Mouse (Mus musculus) liver, adult 2 months (tissue): ENCODE data around the gene Rabggtb. TPM values are rescaled to one million over a fixed set of nuclear protein-coding genes. Genes with fewer than 3 reads are reported as not detected.

Experiments used
- DNase-seq: peaks from one replicate; pipeline ENCODE4 v3.0.0-alpha.2; 2011; ENCODE audit warnings: low read depth, low spot score; ENCODE audit errors: extremely low read depth
- H3K27ac ChIP-seq: fragments of 200-500 bp; replicated peaks from 2 replicates; pipeline ENCODE4 v1.5.1; 2012; ENCODE audit warnings: low read depth, mild to moderate bottlenecking, control low read depth, inconsistent platforms, low read length; ENCODE audit not compliant: insufficient read depth
- H3K27me3 ChIP-seq: fragments of 200-500 bp; 2 replicates; pipeline ENCODE4 v1.6.1; 2012; ENCODE audit warnings: mild to moderate bottlenecking, moderate library complexity, low read length, inconsistent platforms; ENCODE audit not compliant: control insufficient read depth, insufficient read depth
- H3K36me3 ChIP-seq: fragments of 200-500 bp; 2 replicates; pipeline ENCODE4 v1.6.1; 2012; ENCODE audit warnings: low read length, inconsistent platforms; ENCODE audit not compliant: control insufficient read depth, insufficient read depth
- H3K4me1 ChIP-seq: fragments of 200-500 bp; 2 replicates; pipeline ENCODE4 v1.6.1; 2011; ENCODE audit warnings: low read length; ENCODE audit not compliant: control insufficient read depth, insufficient read depth
- H3K4me3 ChIP-seq: fragments of 200-500 bp; 2 replicates; pipeline ENCODE4 v1.5.1; 2011; ENCODE audit warnings: low read depth, mild to moderate bottlenecking, control low read depth, low read length, moderate library complexity; ENCODE audit not compliant: insufficient read depth
- H3K79me2 ChIP-seq: fragments of 200-500 bp; 2 replicates; pipeline ENCODE4 v1.6.1; 2012; ENCODE audit warnings: inconsistent platforms, mild to moderate bottlenecking, low read length, moderate library complexity; ENCODE audit not compliant: control insufficient read depth, insufficient read depth
- H3K9ac ChIP-seq: fragments of 200-500 bp; 2 replicates; pipeline ENCODE4 v1.6.1; 2012; ENCODE audit warnings: low read depth, mild to moderate bottlenecking, control low read depth, inconsistent platforms, low read length
- CTCF ChIP-seq: fragments of 200-500 bp; IDR thresholded peaks from 2 replicates; pipeline ENCODE4 v1.5.1; 2011; ENCODE audit warnings: low read depth, low read length, control low read depth
- POLR2A ChIP-seq: fragments of 200-500 bp; IDR thresholded peaks from 2 replicates; pipeline ENCODE4 v1.6.1; 2011; ENCODE audit warnings: low read length, control low read depth; ENCODE audit not compliant: insufficient read depth; ENCODE audit errors: extremely low read depth
- WGBS: fragments of 180-500 bp; shearing (Covaris S2); methylation state at CpG from one replicate; pipeline ENCODE4 v1.1.7; 2018; 5-methylcytosine and 5-hydroxymethylcytosine counted together
- polyA plus RNA-seq: library from polyadenylated mRNA; depleted of rRNA; stranded (reverse); fragments of >200 nt; gene quantifications from 2 replicates; pipeline ENCODE4 v1.2.3, GENCODE M21; 2012
- total RNA-seq: library from RNA; depleted of rRNA; stranded (reverse); fragments of >200 nt; gene quantifications from 2 replicates; pipeline ENCODE4 v1.2.3, GENCODE M21; 2014

Gene Rabggtb
- total and polyA plus RNA-seq, 2 experiments = 38.6 to 57.8 TPM

DNA sequence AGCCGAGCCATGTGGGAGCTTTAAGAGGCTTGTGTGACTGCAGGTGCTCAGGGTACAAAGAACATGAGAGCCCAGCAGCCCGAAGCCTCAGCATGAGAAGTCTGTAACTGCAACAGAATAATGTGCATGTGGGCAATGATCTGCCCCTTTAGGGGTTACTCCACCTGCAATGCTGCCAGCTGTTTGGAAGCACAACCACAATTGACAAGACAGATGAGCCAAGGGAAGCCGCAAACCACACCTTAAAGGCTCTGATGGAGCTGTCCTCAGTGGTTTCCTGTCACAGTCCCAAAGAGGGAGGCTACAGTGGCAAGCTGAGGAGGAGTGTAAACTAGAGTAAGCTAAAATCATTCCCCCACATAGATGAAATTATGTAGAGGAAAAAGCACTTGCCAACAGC, 17.4 kb downstream of the Rabggtb start:
- H3K9ac ChIP-seq = no peak overlapping the region
- H3K4me1 ChIP-seq = no peaks in the 10 kb centered on the region
- H3K36me3 ChIP-seq = no peaks in the 10 kb centered on the region
- TF ChIP-seq CTCF = no peak
- TF ChIP-seq POLR2A = no peak
- no peak overlapping the region for H3K27ac ChIP-seq
- no peaks in the 10 kb centered on the region for H3K27me3 ChIP-seq
- no peak overlapping the region for H3K4me3 ChIP-seq
- 94% methylated on average over 3 of the region's 3 CpGs for WGBS
- H3K79me2 ChIP-seq = no peaks in the 10 kb centered on the region
- DNase-seq = no peak

DNA sequence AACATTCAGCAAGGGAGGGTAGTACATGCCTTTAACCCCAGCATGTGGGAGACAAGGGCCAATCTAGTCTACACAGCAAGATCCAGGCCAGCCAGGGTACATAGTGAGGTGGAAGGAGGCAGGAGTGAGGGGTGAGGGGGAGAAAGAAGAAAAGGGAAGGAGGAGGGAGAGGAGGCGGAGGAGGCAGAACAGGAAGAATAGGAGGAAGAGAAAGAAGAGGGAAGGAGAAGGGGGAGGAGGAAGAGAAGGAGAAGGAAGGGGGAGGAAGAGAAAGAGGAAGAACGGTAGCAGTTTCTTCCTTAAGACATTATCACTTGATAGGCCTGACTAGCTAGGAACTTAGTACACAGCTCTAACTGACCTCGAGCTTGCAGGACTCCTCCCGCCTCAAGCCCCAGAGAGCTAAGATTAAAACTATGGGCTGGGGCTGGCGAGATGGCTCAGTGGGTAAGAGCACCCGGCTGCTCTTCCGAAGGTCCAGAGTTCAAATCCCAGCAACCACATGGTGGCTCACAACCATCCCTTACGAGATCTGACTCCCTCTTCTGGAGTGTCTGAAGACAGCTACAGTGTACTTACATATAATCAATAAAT, 23.5 kb downstream of the Rabggtb start:
- WGBS = 80% methylated on average over 8 of the region's 8 CpGs
- Histone ChIP-seq H3K27ac (no peak overlapping the region), H3K79me2 (no peaks in the 10 kb centered on the region), H3K4me3 (no peak overlapping the region), H3K9ac (no peak overlapping the region), H3K36me3 (no peaks in the 10 kb centered on the region), H3K27me3 (no peaks in the 10 kb centered on the region), H3K4me1 (no peaks in the 10 kb centered on the region)
- TF ChIP-seq CTCF = no peak
- no peak for TF ChIP-seq POLR2A
- no peak for DNase-seq

DNA sequence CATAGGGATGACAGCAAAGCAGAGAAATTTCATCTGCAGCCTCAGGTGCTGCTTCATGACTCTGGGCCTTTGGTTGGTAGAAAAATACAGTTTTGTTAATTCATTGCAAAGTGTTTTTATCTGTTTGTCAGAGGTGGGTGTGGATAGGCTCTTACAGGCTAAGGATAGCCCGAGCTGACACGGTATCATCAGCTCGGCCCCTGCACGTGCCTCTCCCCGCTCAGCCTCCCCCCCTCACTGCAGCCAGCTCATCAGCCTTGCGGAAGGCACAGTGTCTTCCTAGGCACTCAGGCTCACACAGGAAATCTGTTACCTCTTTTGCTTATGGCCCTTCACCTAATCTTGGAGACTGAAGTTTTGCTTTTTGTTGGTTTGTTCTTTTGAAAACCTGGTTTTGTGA, 24.7 kb downstream of the Rabggtb start:
- DNase-seq = no peak
- WGBS = 86% methylated on average over 6 of the region's 6 CpGs
- Histone ChIP-seq H3K36me3 (no peaks in the 10 kb centered on the region), H3K27ac (no peak overlapping the region), H3K79me2 (no peaks in the 10 kb centered on the region), H3K27me3 (no peaks in the 10 kb centered on the region), H3K4me1 (no peaks in the 10 kb centered on the region), H3K9ac (no peak overlapping the region), H3K4me3 (no peak overlapping the region)
- no peak for TF ChIP-seq POLR2A
- no peak for TF ChIP-seq CTCF

DNA sequence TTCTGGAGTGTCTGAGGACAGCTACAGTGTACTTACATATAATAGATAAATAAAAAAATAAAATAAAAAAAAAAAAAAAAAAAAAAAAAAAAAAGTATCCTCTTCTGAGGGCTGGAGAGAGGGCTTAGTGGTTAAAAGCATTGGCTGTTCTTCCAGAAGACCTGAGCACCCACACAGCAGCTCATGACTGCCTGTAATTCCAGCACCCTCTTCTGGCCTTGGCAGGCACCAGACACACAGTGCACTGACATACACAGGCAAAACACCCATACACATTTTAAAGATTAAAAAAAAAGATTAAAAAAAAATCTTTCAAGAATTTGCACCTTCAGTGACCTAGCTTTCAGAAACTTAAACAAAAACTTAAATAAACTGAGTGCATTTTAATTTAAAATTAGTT, 26.5 kb downstream of the Rabggtb start:
- H3K4me3 ChIP-seq = no peak overlapping the region
- H3K4me1 ChIP-seq = no peaks in the 10 kb centered on the region
- no peak for DNase-seq
- H3K27me3 ChIP-seq = no peaks in the 10 kb centered on the region
- H3K36me3 ChIP-seq = no peaks in the 10 kb centered on the region
- H3K79me2 ChIP-seq = no peaks in the 10 kb centered on the region
- H3K27ac ChIP-seq = no peak overlapping the region
- no peak for TF ChIP-seq POLR2A
- no peak for TF ChIP-seq CTCF
- no peak overlapping the region for H3K9ac ChIP-seq

DNA sequence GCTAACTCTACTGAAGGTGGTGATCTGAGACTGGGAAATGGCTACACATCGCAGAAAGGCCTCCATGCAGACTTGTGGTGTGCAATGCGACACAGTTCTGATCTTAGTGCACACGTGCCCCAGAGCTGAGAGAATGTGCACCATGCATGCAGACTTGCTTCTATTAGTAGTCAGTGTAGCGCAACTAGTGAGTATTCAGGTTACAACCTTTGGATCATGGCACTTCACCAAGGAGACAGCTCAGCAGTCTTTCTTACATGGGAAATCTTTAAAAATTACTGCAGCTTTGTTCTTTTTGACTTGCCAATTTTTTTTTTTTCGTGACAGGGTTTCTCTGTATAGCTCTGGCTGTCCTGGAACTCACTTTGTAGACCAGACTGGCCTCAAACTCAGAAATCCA, 41.4 kb downstream of the Rabggtb start:
- TF ChIP-seq POLR2A = no peak
- no peaks in the 10 kb centered on the region for H3K79me2 ChIP-seq
- no peaks in the 10 kb centered on the region for H3K27me3 ChIP-seq
- no peak overlapping the region for H3K9ac ChIP-seq
- H3K36me3 ChIP-seq = no peaks in the 10 kb centered on the region
- H3K4me3 ChIP-seq = no peak overlapping the region
- H3K4me1 ChIP-seq = no peaks in the 10 kb centered on the region
- H3K27ac ChIP-seq = no peak overlapping the region
- WGBS = 85% methylated on average over 5 of the region's 5 CpGs
- DNase-seq = no peak

DNA sequence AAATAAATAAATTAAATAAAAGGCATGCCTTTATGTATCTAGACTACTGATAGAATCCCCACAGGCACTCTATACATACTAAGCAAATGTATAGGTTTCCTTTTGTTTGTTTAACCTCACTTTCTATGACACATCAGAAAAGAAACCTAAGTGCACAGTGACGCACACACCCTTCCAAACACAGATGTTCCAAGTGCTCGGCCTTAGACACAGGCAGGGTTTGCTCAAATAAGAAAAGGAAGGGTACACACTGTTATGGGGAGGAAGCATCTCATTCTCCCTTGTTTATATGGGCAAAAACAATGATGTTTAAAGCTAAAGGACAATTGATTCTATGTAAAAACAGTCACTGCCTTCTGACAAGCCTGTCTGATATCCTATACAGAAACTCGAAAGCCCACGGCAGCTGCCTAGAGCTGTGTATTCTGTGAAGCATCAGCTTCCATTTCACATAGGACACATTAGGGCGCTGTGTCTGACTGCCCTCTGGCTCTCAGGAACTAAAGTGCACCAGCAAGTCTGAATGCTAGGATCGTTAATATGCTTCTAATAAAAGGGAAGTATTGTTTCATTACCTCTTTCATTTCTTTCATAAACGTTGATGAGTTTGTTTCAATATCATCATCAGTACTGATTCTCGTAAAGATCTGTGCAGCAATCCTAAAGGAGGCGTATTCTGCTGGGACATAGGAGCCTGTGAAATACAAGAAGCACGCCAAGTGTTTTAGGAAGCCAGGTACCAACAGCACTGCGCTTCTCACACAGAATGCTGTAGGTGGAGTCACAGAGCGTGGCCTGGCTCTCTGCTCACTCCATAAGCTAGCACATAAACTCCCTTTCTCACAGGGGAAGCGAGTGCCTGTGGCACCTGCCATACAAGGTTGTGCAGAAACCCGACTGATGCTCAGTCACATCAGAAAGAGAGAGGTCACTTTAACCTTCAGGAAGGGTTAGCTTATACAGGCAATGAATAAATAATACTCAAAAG, 45.4 kb downstream of the Rabggtb start:
- Histone ChIP-seq H3K36me3 (no peaks in the 10 kb centered on the region), H3K79me2 (no peaks in the 10 kb centered on the region), H3K4me1 (no peaks in the 10 kb centered on the region), H3K27me3 (no peaks in the 10 kb centered on the region), H3K4me3 (no peak overlapping the region), H3K9ac (no peak overlapping the region), H3K27ac (no peak overlapping the region)
- DNase-seq = no peak
- 79% methylated on average over 14 of the region's 14 CpGs for WGBS
- no peak for TF ChIP-seq CTCF
- TF ChIP-seq POLR2A = no peak
